Mouse (Mus musculus) testis, postnatal 14 days (tissue): ENCODE measurements around the gene Rps8.
"Not testable (repeated sequence)": the region's sequence is repeated elsewhere in the genome, so short reads cannot be mapped to it uniquely, and the experiment has no call there.

ENCODE experiments used
- DNase-seq: peaks from one replicate; pipeline ENCODE4 v3.0.0; 2021; ENCODE audit warnings: low spot score

The Rps8 gene

DNA sequence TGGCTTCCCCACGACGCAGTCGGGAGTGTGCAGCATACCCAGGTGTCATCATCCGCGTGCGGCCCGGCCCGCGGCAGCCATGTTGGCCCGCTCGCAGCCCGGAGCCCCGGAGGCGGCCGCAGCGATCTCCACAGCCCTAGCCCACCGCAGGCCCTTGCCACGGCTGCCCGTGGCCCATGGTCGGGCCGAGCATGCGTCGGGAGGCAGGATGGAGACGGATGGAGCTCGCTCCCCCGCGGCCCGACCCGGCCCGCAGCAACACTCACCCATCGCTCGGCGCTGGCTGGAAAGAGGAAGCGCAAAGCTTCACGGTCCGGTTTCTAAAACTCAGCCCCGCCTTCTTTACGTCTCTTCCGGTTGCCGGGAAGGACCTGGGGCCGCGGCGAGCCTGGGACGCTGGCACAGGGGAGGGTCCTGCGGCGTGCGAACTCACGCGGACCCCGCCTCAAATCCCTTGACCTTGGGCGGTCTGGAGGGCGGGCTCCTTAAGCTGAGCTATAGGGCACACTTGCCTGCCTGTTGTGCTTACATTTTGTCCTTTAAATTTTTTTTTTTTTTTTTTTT lies at the start of gene Rps8:
Gene Rps8, minus strand, starts transcription at position 452 of the 564 bp plus-strand sequence.
- DNase-seq, result peak; percentile 90

DNA sequence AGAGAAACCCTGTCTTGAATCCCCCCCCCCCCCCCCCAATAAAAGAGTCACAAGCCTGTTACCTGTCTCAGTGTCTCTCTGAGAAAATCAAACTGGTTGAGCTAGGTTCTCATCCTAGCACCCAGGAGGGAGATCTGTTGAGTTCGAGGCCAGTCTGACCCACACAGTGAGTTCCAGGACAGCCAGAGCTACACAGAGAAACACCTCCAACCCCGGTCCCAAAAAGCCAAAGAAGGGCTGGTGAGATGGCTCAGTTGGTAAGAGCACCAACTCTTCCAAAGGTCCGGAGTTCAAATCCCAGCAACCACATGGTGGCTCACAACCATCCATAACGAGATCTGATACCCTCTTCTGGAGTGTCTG lies 46.9 kb upstream of the Rps8 start:
- DNase-seq, result no peak

DNA sequence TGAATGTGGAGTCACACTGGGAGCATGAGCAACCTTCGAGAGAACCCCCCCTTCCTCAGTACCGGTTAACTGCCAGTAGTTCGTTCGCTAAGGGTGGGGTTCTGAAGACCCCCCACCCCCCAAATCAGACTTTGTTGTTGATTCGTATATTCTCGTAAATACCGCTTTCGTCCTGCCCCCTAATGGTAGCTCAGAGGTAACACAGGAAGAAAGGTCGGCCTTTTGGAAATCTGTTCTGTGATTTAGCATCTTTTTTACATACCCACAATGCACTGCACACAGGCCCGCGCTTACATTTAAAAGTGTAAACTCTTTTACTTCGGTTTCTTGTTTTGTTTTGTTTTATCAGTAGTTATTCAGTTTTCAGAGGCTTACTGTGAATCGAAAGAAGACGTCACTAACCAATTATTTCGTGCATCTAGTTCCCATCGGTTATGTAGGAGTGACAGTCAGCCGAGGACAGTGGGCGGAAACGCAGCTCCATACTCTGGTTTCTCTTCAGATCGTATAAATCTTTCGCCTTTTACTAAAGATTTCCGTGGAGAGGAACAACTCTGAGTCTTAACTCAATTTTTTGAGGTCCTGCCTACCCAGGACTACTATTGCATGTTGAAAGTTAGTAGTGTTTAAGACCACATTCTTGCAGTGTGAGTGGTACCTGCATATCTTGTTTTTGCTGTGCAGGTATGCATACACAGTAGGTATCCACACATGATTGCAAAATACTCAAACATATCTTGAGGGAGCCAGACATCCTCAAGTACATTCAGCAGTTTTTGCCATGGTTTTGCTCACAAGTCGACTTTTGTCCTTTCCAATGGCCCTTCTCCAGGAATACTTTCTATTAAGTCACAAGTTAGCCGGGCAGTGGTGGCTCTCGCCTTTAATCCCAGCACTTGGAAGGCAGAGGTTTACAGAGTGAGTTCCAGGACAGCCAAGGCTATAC lies 46.3 kb upstream of the Rps8 start:
- peak; percentile 58 for DNase-seq

DNA sequence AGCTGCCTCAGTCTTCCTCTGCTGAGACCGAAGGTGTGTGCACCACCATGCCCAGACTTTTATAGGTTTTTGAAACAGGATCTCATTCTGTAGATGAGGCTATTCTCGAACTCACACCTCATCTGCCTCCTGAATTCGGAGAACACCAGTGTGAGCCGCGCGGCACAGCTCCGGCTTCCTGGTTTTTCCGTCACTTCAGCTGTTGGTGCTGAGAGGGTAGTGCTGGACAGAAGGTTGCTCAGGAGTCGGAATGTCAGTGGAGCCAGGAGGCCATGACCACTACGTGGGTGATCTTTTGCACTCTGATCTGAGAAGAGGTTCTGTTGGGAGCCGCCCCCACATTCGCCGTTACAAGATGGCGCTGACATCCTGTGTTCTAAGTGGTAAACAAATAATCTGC lies 35.8 kb upstream of the Rps8 start:
- DNase-seq, result no peak

DNA sequence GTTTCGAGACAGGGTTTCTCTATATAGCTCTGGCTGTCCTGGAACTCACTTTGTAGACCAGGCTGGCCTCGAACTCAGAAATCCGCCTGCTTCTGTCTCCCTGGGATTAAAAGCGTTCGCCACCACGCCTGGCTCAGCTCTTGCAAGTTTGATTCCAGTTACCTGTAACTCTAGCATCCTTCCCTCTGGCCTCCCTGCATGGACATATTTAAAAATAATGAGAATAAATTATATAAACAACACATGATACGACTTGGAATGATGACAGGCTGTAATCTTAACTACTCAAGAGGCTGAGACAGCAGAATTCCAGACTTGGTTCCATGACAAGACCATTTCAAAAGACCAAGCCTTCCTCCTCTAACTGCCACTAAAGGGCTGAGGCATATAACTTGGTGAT lies 34.6 kb upstream of the Rps8 start:
- no peak for DNase-seq

DNA sequence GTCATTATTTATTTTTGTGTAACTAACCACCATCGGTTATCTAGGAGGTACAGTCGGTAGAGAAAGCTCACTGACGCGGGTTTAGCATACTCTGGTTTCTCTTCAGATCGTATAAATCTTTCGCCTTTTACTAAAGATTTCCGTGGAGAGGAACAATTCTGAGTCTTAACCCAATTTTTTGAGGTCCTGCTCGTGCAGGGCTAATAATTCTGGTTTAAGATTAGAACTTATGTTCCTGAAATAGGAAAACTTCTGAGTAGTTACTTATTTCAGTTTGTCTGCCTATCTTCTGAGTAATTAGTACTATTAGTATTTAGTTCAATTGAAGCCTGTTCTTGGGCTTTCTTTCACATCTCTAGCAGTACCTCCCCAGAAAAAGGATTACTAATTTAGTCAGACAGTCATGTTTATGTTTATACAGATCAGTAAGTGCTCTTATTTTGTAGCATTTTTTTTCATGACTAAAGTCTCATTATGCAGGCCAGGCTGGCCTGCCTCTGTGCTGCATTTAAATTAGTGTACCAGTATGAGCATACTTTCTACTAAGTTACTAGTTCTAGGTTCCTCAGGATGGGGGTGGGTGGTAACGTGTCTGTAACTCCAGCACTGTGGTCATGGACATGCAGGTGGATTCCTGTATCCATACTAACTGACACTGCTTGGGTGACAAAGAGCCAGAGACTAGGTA lies 34.0 kb upstream of the Rps8 start:
- DNase-seq, result peak; percentile 66

DNA sequence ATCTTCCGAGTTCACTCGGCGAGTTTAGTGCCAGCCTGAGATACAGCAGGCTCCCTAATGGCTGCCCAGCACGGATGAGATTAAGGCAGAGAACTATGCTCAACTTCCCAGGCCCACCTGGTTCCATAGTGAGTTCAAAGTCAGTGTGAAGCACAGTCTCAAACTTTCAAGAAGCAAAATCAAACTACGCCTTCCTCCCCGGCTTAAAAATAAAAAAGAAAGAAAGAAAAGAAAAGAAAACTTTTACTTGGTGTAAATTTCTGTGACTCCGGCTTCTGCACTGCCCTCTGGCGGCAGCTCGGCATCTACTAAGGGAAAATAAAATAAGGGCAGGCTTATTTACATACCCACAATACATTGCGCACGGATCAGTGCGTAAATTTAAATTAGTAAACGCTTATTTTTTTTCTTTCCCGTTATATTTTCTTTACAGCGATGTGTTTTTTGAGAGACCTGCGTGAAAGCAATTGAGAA lies 33.4 kb upstream of the Rps8 start:
- DNase-seq, result peak; percentile 82

DNA sequence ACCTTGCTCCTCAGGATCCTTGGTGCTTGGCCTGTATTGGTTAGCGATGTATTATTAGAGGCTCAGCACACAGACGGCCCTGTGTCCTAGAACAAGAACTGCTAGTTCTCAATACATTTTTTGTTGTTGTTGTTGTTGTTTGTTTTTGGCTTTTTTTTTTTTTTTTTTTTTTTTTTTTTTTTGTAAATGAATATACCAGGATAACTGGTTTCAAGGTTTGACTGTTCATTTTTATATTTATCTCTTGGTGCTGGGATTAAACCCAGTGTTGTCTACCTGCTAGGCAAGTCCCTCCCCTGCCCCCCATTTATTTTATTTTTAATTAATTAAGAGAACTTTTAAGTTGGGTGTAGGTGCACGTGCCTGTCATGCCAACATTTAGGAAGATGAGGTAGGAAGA lies 32.9 kb upstream of the Rps8 start:
- DNase-seq, result no peak

DNA sequence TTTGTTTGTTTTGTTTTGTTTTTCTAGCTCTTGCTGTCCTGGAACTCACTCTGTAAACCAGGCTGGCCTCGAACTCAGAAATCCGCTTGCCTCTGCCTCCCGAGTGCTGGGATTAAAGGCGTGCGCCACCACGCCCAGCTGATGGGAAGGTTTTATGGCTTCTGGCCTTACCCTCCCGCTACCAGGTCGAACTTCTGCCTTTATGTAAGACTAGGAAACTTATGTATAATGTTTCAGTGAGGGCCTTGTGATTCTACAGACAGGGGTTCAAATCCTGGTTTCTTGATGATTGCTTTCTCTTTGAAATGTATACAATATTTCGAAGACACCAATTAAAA lies 26.7 kb upstream of the Rps8 start:
- DNase-seq, result not testable (repeated sequence)

DNA sequence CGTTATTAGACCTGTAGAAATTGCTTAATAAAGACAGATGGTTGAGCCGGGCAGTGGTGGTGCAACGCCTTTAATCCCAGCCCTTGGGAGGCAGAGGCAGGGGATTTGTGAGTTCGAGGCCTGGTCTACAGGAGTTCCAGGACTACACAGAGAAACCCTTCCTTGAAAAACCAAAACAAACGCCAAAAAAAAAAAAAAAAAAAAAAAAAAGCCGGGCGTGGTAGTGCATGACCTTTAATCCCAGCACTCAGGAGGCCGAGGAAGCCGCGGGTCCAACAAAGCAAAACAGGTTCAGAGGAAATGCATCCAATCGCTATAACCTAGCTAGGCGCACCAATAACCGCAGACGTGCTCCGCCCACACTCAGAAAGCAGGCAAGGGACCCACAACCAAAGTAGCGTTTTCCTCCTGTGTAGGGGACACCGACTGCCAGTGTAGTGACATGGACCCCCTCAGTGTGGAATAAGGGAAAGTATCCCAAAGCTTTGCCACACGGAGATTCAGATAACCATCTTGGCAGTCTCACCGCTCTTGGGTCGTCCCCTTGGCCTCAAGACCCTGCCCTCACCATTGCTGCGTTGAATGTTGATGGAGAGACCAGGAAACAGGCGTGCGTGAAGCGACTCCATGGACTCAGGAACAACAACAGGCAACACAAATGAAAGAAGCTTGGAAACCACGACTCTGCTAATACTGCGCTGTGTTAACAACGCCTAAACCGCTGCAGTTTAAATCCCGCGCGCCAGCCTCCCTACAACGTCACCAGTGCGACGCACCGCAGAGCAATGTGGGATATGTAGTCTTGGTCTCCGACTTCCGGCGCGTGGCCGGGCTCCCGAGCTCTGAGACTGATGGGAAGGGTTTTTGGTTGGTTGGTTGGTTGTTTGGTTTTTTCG lies 26.1 kb upstream of the Rps8 start, which contains the start of gene Kif2c:
Gene Kif2c, minus strand, starts transcription at position 777 of the 896 bp plus-strand sequence.
- DNase-seq, result peak; percentile 91

DNA sequence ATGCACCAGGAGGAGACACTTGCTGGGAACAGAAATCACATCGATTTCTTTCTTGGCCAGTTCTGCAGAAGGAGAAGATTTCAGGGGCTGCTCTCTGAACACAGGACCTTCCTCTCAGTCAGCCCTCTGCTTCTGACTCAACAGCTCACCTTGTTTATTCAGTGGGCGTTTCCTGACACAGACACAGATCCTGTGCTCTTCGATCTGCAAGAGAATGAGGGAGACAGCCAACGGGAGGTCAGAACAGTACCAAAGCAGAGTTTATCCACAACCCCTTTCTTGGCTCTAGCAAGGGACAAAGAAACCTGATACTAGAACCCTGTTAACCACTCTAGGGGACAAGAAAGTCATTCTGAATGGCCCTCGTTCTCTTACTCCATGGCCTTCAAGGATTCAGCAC lies 13.9 kb upstream of the Rps8 start:
- no peak for DNase-seq

DNA sequence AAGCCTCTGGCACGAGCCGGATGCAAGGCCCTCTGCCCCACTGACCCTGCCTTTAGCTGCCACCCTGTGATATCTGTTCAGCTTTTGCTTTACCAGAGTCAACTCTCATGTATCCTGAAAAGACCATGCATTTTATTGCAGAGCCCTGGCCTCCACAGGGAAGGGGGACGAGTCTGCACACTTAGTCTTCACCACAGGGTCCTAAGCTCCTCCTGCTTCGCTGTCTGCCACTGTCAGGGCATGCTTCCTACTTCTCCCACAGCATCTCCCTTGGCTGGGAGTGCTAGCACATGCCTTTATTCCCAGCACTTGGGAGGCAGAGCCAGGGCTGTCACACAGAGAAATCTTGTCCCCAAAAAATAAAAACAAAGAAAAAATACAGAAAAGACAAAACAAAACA lies 5.1 kb upstream of the Rps8 start:
- no peak for DNase-seq

DNA sequence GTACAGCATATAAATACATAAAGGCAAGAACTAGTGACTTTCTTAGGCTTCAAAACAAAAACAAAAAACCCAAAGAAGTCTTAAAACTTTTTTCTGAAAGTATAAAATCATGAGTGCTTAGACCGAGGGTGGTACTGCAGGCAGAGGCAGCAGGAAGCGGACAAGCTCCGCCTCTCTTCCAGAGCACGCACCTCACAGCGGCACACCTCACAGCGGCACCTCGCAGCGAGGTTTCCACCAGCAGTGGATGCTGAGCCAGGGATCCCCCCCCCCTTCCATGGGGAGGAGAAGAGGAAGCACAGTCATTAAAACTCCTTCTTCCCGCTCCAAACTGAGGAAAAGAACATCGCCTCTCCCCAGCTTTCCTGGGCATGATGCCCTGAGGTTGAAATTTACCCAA lies 3.6 kb upstream of the Rps8 start:
- no peak for DNase-seq

DNA sequence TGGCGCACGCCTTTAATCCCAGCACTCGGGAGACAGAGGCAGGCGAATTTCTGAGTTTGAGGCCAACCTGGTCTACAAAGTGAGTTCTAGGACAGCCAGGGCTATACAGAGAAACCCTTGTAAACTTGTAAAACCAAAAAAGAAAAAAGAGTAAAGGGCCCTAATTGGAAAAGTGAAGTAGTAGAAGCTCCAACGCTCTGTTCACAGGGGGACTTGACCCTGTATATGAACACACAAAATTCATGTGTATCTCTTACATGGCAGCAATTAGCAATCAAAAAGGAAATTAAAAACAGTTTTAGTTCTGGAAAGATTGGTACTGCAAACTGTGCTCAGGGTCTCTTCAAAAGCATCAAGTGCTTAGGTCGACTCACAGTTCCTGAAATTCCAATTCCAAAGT lies 329 bp upstream of the Rps8 start:
- DNase-seq, result no peak

DNA sequence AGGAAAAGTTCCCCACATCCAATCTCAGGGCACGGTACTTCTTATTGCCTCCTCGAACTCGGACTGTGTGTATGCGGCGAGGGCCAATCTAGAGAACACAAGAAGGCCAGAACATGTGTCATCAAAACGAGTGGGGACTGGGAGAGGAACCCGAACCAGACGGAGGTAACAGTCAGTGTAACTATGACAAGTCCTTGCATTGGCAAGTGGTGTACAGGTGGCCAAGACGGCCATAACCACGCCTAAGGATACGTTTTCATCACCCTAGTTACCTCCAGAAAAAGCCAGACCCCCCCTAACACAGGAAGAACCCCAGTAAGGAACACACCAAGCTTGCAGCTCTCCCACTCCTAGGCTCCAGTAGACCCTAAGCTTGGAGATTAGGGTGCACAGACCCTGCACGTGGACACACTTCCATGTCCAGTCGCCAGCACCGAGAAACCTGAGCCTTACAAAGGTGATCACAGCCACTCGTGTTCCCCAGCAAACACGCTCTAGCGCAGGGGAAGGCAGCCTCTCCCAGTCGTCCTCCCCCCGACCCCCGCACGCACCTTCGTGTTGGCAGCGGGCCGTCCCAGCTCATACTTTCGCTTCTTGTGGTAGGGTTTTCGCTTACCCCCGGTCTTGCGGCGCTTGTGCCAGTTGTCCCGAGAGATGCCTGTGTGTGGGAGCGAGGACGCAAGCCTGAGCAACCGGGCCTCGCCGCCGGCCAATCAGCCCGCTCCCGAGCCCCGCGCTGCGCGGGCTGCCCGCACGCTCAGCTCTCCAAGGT lies 837 bp downstream of the Rps8 start:
- DNase-seq, result no peak

DNA sequence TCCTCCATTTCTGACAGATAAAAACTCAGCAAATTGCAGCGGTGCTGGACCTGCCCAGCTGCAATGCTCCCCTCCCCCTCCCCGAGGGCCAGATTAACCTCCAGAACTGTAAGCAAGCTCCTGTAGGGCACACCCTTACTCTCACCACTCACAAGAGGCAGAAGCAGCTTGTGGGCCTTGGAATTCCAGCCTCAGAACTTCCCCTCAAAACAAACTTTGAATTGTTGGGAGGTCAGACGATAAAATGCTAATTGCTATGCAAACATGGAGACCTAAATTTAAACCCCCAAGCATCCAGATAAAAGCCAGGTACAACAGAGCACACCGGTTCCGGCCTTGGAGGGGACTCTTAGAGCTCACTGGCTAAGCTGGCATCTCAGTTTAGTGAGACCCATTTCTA lies 3.3 kb downstream of the Rps8 start:
- no peak for DNase-seq

DNA sequence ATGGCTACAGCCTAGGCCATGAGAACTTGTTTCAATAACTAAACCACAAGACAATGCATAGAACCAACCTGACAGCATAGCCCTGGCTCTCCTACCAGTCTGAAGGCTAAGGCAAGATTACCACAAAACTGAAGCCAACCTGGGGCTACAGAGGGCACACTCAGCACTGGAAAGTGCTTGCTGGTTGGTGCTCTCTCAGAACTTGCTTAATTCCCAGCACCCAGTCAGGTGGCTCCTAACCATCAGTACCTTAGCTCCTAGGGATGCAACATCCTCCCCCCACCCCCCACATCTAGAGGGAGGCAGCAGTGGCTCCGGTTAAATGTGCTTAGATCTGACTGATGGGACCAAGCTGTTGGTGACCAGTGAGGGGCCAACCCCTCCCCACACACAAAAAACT lies 4.6 kb downstream of the Rps8 start:
- no peak for DNase-seq

DNA sequence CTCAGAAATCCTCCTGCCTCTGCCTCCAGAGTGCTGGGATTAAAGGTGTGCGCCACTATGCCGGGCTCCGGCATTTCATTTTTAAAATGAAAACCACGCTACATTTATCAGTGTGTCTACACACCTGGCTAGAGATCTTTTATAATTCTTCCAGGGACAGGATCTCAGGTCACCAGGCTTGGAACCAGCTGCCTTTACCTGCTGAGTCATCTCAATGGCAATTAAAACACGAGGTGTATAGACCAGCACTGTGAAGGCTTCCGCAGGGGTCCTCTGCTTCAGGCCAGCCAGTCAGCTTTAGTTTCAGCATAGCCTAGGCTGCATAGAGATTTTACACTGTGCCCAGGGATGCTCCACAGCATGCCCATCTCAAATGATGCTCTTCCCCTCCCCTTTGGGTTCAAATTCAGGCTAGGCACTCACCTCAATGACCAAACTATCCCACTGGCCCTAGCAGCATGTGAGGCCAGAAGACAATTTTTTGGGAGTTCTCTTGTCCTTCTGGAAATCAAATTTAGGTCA lies 5.8 kb downstream of the Rps8 start:
- DNase-seq, result no peak

DNA sequence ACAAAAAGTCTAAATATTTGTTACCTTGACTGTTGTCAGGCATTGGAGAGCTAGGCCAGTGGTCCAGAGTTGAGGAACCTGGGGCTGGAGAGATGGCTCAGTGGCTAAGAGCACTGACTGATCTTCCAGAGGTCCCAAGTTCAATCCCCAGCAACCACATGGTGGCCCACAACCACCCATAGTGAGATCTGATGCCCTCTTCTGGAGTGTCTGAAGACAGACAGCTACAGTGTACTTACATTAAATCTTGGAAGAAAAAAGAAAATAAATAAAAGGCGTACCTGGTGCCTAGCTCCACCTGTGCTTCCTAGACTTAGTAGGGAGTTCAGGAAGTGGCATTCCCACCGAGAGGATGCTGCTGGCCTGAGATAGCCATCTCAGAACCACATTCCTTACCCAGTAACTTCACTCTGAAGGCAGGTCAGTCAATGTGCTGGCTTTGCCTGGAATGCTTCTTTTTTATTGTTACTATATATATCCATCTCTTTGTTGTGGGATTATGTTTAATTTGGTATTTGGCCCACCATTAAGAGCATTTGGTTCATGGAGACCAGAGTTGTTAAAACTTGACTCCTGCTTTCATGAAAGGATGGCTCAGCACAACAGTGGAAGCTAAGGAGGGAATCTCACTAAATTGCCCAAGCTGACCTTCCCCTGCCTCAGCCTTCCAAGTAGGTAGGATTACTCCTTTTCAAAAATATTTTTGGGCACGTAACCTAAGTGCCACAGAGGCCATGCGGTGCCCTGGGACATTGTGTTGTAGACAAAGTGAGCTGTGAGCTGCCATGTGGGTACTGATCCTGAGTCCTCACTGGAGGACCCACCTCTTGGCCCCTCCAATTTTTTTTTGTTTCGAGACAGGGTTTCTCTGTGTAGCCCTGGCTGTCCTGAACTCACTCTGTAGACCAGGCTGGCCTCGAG lies 6.5 kb downstream of the Rps8 start:
- DNase-seq, result no peak

DNA sequence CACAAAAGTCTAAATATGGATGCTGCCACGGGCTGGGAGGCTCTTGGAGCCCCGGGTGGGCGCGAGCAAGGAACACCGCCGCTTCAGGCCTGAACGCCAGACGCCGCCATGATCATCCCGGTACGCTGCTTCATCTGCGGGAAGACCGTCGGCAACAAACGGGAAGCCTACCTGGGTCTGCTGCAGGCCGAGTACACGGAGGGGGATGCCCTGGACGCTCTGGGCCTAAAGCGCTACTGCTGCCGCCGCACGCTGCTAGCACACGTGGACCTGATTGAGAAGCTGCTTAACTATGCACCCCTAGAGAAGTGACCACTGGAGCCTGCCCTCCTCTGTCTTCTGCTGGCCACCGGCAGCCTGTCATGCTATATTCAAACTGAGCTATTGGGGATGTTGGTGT lies 7.2 kb downstream of the Rps8 start:
- no peak for DNase-seq
